Comparison of ENCODE assay signal across 4 mouse cellular contexts in genomic region chr14:20573196-20573595, GRCm38 (mm10). TPM values are rescaled to one million over a fixed set of nuclear protein-coding genes. Genes with fewer than 3 reads are reported as not detected.
DNase-seq lines count a peak whose midpoint lies in the region.

No protein-coding gene starts in this region.

- peak; percentile 26 for DNase-seq in gonadal fat pad, adult 2 months (ENCODE audit: low read depth)
- peak; percentile 22 for DNase-seq in kidney, adult 11 months
- peak; percentile 18 for DNase-seq in kidney, adult 9 months
- DNase-seq in kidney, postnatal 25 days: peak; percentile 6 to 60

RNA-seq across cellular contexts. Expression of gene Ppp3cb, which starts 26.8 kb away (rescaled TPM):
- polyA plus RNA-seq in gonadal fat pad, adult 2 months (2012; rRNA removed): 13.9 and 16.8 TPM in 2 replicates

Comparison
In these comparisons a context has a peak if more than half of its experiments do, and no peak if none do; other contexts are left out.
1. Peak in every context shown above with its lines: DNase-seq.